Mouse (Mus musculus): ENCODE data around the gene Gm5426. TPM values are rescaled to one million over a fixed set of nuclear protein-coding genes. Genes with fewer than 3 reads are reported as not detected.

Gene Gm5426
- polyA plus RNA-seq, 2 experiments = not detected

GRCm38 (mm10) chr10:96150401-96151116 lies 14.2 kb downstream of the Gm5426 start:
- no peak overlapping the region for H3K27ac ChIP-seq (replicated peaks; ENCODE audit: low read depth, low read length)
- ATAC-seq (ENCODE audit: low FRiP score, low read depth) = no peak
- H3K27me3 ChIP-seq (ENCODE audit: control insufficient read depth, insufficient read depth, low read length) = no peaks in the 10 kb centered on the region
- no peak overlapping the region for H3K4me3 ChIP-seq (replicated peaks; ENCODE audit: low read length)
- no peak for DNase-seq (ENCODE audit: low spot score)
- H3K9me3 ChIP-seq (ENCODE audit: control insufficient read depth, low read length) = no peaks in the 10 kb centered on the region
- H3K4me2 ChIP-seq (replicated peaks; ENCODE audit: low read depth, low read length, severe bottlenecking) = no peak overlapping the region
- H3K36me3 ChIP-seq (ENCODE audit: control insufficient read depth, insufficient read depth, low read length) = no peaks in the 10 kb centered on the region
- no peak overlapping the region for H3K9ac ChIP-seq (ENCODE audit: low read depth, low read length, severe bottlenecking)
- peaks cover 8% of the 10 kb centered on the region for H3K4me1 ChIP-seq (ENCODE audit: control insufficient read depth, insufficient read depth, low read length)
- 72% methylated on average over 12 of the region's 12 CpGs for WGBS
- no peak for TF ChIP-seq POLR2A (IDR thresholded peaks at IDR 0.05; ENCODE audit: borderline replicate concordance, extremely low read depth, insufficient read depth, insufficient read length)

GRCm38 (mm10) chr10:96153315-96153714 lies 16.9 kb downstream of the Gm5426 start:
- TF ChIP-seq POLR2A (IDR thresholded peaks at IDR 0.05; ENCODE audit: borderline replicate concordance, extremely low read depth, insufficient read depth, insufficient read length) = no peak
- ATAC-seq (ENCODE audit: low FRiP score, low read depth) = no peak
- WGBS = 24% methylated on average over 5 of the region's 5 CpGs
- Histone ChIP-seq H3K4me2 (replicated peaks; ENCODE audit: low read depth, low read length, severe bottlenecking) (no peak overlapping the region), H3K4me3 (replicated peaks; ENCODE audit: low read length) (no peak overlapping the region), H3K36me3 (ENCODE audit: control insufficient read depth, insufficient read depth, low read length) (no peaks in the 10 kb centered on the region), H3K27me3 (ENCODE audit: control insufficient read depth, insufficient read depth, low read length) (no peaks in the 10 kb centered on the region), H3K4me1 (ENCODE audit: control insufficient read depth, insufficient read depth, low read length) (peaks cover 2% of the 10 kb centered on the region), H3K9me3 (ENCODE audit: control insufficient read depth, low read length) (no peaks in the 10 kb centered on the region), H3K9ac (ENCODE audit: low read depth, low read length, severe bottlenecking) (no peak overlapping the region), H3K27ac (replicated peaks; ENCODE audit: low read depth, low read length) (no peak overlapping the region)
- no peak for DNase-seq (ENCODE audit: low spot score)

- H3K36me3 ChIP-seq (ENCODE audit: control insufficient read depth, insufficient read depth, low read length) = no peaks in the 10 kb centered on the region
- no peak for TF ChIP-seq POLR2A (IDR thresholded peaks at IDR 0.05; ENCODE audit: borderline replicate concordance, extremely low read depth, insufficient read depth, insufficient read length)
- 0 out of 2 replicates have a peak, but pooled peaks cover 2% of the 10 kb centered on the region for H3K4me1 ChIP-seq (ENCODE audit: control insufficient read depth, insufficient read depth, low read length)
- peak; percentile 7 for DNase-seq (ENCODE audit: low spot score)
- H3K9me3 ChIP-seq (ENCODE audit: control insufficient read depth, low read length) = no peaks in the 10 kb centered on the region
- H3K27me3 ChIP-seq (ENCODE audit: control insufficient read depth, insufficient read depth, low read length) = no peaks in the 10 kb centered on the region
- no peak overlapping the region for H3K27ac ChIP-seq (replicated peaks; ENCODE audit: low read depth, low read length)
- no peak overlapping the region for H3K4me3 ChIP-seq (replicated peaks; ENCODE audit: low read length)
- WGBS = 35% methylated on average over 7 of the region's 7 CpGs
- ATAC-seq (ENCODE audit: low FRiP score, low read depth) = peak; percentile 50; the same call in 1 of the 2 replicates
- no peak overlapping the region for H3K4me2 ChIP-seq (replicated peaks; ENCODE audit: low read depth, low read length, severe bottlenecking)
- H3K9ac ChIP-seq (ENCODE audit: low read depth, low read length, severe bottlenecking) = no peak overlapping the region
Observed at GRCm38 (mm10) chr10:96162975-96163706, 26.7 kb downstream of the Gm5426 start.

GRCm38 (mm10) chr10:96163791-96164190 lies 27.4 kb downstream of the Gm5426 start:
- H3K4me2 ChIP-seq (replicated peaks; ENCODE audit: low read depth, low read length, severe bottlenecking) = no peak overlapping the region
- no peak for TF ChIP-seq POLR2A (IDR thresholded peaks at IDR 0.05; ENCODE audit: borderline replicate concordance, extremely low read depth, insufficient read depth, insufficient read length)
- WGBS = 92% methylated on average over 4 of the region's 4 CpGs
- no peaks in the 10 kb centered on the region for H3K9me3 ChIP-seq (ENCODE audit: control insufficient read depth, low read length)
- H3K27me3 ChIP-seq (ENCODE audit: control insufficient read depth, insufficient read depth, low read length) = no peaks in the 10 kb centered on the region
- 0 out of 2 replicates have a peak, but pooled peaks cover 2% of the 10 kb centered on the region for H3K4me1 ChIP-seq (ENCODE audit: control insufficient read depth, insufficient read depth, low read length)
- H3K9ac ChIP-seq (ENCODE audit: low read depth, low read length, severe bottlenecking) = no peak overlapping the region
- H3K4me3 ChIP-seq (replicated peaks; ENCODE audit: low read length) = no peak overlapping the region
- no peak for DNase-seq (ENCODE audit: low spot score)
- no peak overlapping the region for H3K27ac ChIP-seq (replicated peaks; ENCODE audit: low read depth, low read length)
- no peaks in the 10 kb centered on the region for H3K36me3 ChIP-seq (ENCODE audit: control insufficient read depth, insufficient read depth, low read length)
- ATAC-seq (ENCODE audit: low FRiP score, low read depth) = no peak

- no peak overlapping the region for H3K9ac ChIP-seq (ENCODE audit: low read depth, low read length, severe bottlenecking)
- H3K4me1 ChIP-seq (ENCODE audit: control insufficient read depth, insufficient read depth, low read length) = 0 out of 2 replicates have a peak, but pooled peaks cover 2% of the 10 kb centered on the region
- TF ChIP-seq POLR2A (IDR thresholded peaks at IDR 0.05; ENCODE audit: borderline replicate concordance, extremely low read depth, insufficient read depth, insufficient read length) = no peak
- no peaks in the 10 kb centered on the region for H3K27me3 ChIP-seq (ENCODE audit: control insufficient read depth, insufficient read depth, low read length)
- no peaks in the 10 kb centered on the region for H3K9me3 ChIP-seq (ENCODE audit: control insufficient read depth, low read length)
- no peak overlapping the region for H3K4me2 ChIP-seq (replicated peaks; ENCODE audit: low read depth, low read length, severe bottlenecking)
- ATAC-seq (ENCODE audit: low FRiP score, low read depth) (no peak), DNase-seq (ENCODE audit: low spot score) (no peak)
- H3K27ac ChIP-seq (replicated peaks; ENCODE audit: low read depth, low read length) = no peak overlapping the region
- no peak overlapping the region for H3K4me3 ChIP-seq (replicated peaks; ENCODE audit: low read length)
- WGBS = 62% methylated on average over 4 of the region's 4 CpGs
- no peaks in the 10 kb centered on the region for H3K36me3 ChIP-seq (ENCODE audit: control insufficient read depth, insufficient read depth, low read length)
Observed at GRCm38 (mm10) chr10:96165260-96165659, 28.9 kb downstream of the Gm5426 start.
